Mouse (Mus musculus) ES-E14 (cell line): ENCODE measurements around the gene Zfp687. TPM values are rescaled to one million over a fixed set of nuclear protein-coding genes. Genes with fewer than 3 reads are reported as not detected.

ENCODE experiments used
- DNase-seq: peaks from one replicate; pipeline ENCODE4 v3.0.0-alpha.2; 2013; ENCODE audit warnings: low read depth, low spot score
- H3K27ac ChIP-seq: 2 replicates; pipeline ENCODE4 v1.5.1; 2012; ENCODE audit warnings: low read depth, mild to moderate bottlenecking, low read length, moderate library complexity, mixed read lengths; ENCODE audit not compliant: poor library complexity, insufficient read depth, severe bottlenecking
- H3K36me3 ChIP-seq: 2 replicates; pipeline ENCODE4 v1.6.1; 2012; ENCODE audit warnings: mild to moderate bottlenecking, low read length, moderate library complexity, mixed read lengths; ENCODE audit not compliant: control insufficient read depth, poor library complexity, insufficient read depth, severe bottlenecking
- H3K4me1 ChIP-seq, 2 experiments: fragments of 150-350 bp in 1 of 2; sonication (generic) in 1 of 2; 2 replicates each; pipeline ENCODE4 v1.6.1; 2012; ENCODE audit warnings: low read length in 2 of 2, mild to moderate bottlenecking in 1 of 2, mixed read lengths in 1 of 2; ENCODE audit not compliant: control insufficient read depth in 2 of 2, insufficient read depth in 2 of 2, poor library complexity in 1 of 2
- H3K4me3 ChIP-seq, 2 experiments: fragments of 150-350 bp in 1 of 2; sonication (generic) in 1 of 2; 2 replicates each; pipeline ENCODE4 v1.5.1; 2012; ENCODE audit warnings: low read length in 2 of 2, low read depth in 1 of 2, mild to moderate bottlenecking in 1 of 2, mixed read lengths in 1 of 2; ENCODE audit not compliant: insufficient read depth in 1 of 2, poor library complexity in 1 of 2, severe bottlenecking in 1 of 2
- H3K9ac ChIP-seq: 2 replicates; pipeline ENCODE4 v1.6.1; 2012; ENCODE audit warnings: low read depth, mild to moderate bottlenecking, low read length, mixed read lengths; ENCODE audit not compliant: poor library complexity, insufficient read depth, severe bottlenecking
- H3K9me3 ChIP-seq: fragments of 150-350 bp; sonication (generic); 2 replicates; pipeline ENCODE4 v1.6.1; 2012; ENCODE audit warnings: low read depth, mild to moderate bottlenecking, low read length; ENCODE audit not compliant: control insufficient read depth, insufficient read depth
- CHD2 ChIP-seq: IDR thresholded peaks from 2 replicates; pipeline ENCODE4 v1.6.1; 2014; ENCODE audit warnings: mild to moderate bottlenecking, low read depth, low read length, inconsistent platforms
- HCFC1 ChIP-seq: IDR thresholded peaks from 2 replicates; pipeline ENCODE4 v1.6.1; 2012; ENCODE audit warnings: low read length, inconsistent platforms, borderline replicate concordance; ENCODE audit not compliant: insufficient read depth
- MAFK ChIP-seq: IDR thresholded peaks from 2 replicates; pipeline ENCODE4 v1.6.1; 2014; ENCODE audit warnings: mild to moderate bottlenecking, low read depth, low read length, inconsistent platforms; ENCODE audit not compliant: insufficient read depth
- ZC3H11A ChIP-seq: IDR thresholded peaks from 2 replicates; pipeline ENCODE4 v1.6.1; 2012; ENCODE audit warnings: low read depth, mild to moderate bottlenecking, inconsistent platforms, low read length, borderline replicate concordance
- ZNF384 ChIP-seq: IDR thresholded peaks from 2 replicates; pipeline ENCODE4 v1.6.1; 2012; ENCODE audit warnings: low read depth, low read length, inconsistent platforms
- in situ Hi-C, 2 experiments: fragments of 600-800 bp; cut with MboI; formaldehyde crosslinking; loops; one replicate each; pipeline ENCODE4 v1.15.1; 2025; ENCODE audit warnings: low sequenced_read_pairs in 2 of 2, inconsistent platforms in 1 of 2; ENCODE audit not compliant: unreplicated experiment in 2 of 2
- total RNA-seq: library from RNA; depleted of rRNA; stranded (reverse); fragments of 300-350 nt; gene quantifications from 2 replicates; pipeline ENCODE4 v1.2.3, GENCODE M21; 2012

The Zfp687 gene
- total RNA-seq, 1 experiment: 19.8 TPM

DNA sequence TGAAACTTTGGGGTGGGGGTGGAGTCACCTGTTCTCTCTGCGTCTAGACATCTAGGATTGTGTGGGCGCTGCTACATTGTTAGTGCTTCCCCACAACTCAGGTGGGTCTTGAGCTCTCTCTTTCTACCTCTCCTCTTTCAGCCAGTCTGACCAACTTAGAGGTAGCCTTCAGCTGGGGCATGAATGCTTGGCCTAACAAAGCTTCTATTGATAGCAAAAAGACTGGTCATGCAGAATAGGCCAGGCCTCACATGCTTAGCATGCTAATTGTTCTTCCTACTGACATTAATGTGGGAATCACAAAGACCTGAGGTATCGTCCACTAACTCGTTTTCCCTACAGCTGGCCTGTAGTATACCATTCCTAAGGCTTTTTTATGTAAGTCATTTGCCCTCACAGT lies 12.7 kb downstream of the Zfp687 start:
- H3K9me3 ChIP-seq: no peaks in the 10 kb centered on the region
- peaks cover 0 to 2% of the 10 kb centered on the region in 2 experiments; a peak in 1 of 4 replicates for H3K4me1 ChIP-seq
- in situ Hi-C loops: no loop called here
- no peak for DNase-seq
- no peak overlapping the region for H3K9ac ChIP-seq
- no peak overlapping the region for H3K27ac ChIP-seq
- H3K36me3 ChIP-seq: peaks cover 25% of the 10 kb centered on the region
- H3K4me3 ChIP-seq: no peak overlapping the region
- no peak for TF ChIP-seq ZNF384

DNA sequence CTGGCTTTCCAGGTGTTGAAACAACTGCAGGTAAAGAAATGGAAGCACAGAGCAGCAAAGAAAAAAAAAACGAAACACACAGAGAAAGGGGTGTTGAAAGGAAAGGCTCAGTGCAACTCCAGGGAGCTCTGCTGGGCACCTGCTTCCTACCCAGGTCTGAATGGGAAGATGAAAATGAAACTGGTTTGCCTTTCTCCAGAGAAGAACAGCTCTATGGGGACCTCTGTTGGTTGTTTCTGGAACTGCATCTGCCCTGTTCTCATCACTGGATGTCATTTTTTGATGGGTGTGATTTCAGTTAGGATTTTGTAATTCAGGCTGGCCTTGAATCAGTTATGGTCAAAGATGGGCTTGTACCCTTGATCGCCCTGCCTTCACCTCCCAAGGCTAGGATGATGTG lies 18.3 kb downstream of the Zfp687 start:
- no peaks in the 10 kb centered on the region for H3K4me1 ChIP-seq
- H3K27ac ChIP-seq: no peak overlapping the region
- H3K9ac ChIP-seq: no peak overlapping the region
- no peaks in the 10 kb centered on the region for H3K9me3 ChIP-seq
- TF ChIP-seq ZC3H11A: peak; percentile 54
- no peak for TF ChIP-seq CHD2
- DNase-seq: peak; percentile 51
- peaks cover 16% of the 10 kb centered on the region for H3K36me3 ChIP-seq
- in situ Hi-C loops: no loop called here
- no peak overlapping the region for H3K4me3 ChIP-seq

DNA sequence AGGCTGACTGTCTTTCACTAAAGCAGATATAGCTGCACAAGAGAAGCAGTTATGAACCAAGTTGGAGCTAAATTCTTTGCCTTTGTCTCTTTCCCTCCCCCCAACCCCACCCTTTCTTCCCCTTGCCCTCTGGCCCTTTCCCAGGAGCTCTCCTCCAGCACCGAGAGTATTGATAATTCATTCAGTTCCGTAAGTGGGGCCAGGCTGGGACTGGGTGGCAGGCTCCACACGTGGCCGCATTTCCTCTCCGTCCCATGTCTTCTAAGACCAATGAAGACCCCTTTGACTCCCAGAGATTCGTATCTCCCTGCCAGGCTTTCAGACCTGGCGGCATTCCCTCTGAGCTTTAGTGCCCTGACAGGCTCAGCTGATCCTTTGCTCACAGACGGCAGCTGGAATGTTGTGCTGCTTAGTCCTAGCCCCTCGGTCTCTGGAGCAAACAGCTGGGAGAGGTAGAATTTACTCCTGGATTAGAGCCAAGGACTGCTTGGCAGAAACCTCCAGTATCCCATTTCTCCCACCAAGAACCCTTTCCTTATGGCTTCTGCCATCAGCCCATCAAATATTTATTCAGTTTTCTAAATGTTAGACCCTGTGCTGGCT lies 26.0 kb downstream of the Zfp687 start:
- Histone ChIP-seq H3K4me3 (no peak overlapping the region), H3K9me3 (no peaks in the 10 kb centered on the region), H3K9ac (no peak overlapping the region; the same call in 1 of the 2 replicates), H3K4me1 (peaks cover 0 to 7% of the 10 kb centered on the region in 2 experiments; a peak in 2 of 4 replicates), H3K27ac (no peak overlapping the region), H3K36me3 (peaks cover 8% of the 10 kb centered on the region)
- no peak for DNase-seq
- in situ Hi-C loops: no loop called here
- no peak for TF ChIP-seq CHD2
- no peak for TF ChIP-seq HCFC1
- no peak for TF ChIP-seq ZNF384
- TF ChIP-seq MAFK: no peak
- no peak for TF ChIP-seq ZC3H11A

DNA sequence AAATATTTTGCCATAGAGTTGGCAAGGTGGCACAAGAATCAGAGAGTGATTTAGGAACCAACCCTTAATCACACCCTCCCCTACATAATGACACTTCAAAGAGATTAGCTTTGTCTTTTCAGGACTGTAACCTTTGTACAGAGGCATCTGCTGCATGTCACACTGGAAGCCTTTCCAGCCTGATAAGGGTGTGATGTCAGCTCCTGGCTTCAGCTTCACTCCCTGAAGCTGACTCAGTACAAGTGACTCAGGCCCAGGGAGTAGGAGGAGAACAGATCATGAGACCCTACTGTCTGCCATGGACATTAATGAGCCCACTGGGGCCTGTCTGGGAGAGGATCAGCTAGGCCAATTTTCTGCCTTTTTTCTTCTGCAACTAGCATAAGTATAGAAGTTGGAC lies 27.7 kb downstream of the Zfp687 start:
- peaks cover 9% of the 10 kb centered on the region; the same call in 1 of the 2 replicates for H3K36me3 ChIP-seq

DNA sequence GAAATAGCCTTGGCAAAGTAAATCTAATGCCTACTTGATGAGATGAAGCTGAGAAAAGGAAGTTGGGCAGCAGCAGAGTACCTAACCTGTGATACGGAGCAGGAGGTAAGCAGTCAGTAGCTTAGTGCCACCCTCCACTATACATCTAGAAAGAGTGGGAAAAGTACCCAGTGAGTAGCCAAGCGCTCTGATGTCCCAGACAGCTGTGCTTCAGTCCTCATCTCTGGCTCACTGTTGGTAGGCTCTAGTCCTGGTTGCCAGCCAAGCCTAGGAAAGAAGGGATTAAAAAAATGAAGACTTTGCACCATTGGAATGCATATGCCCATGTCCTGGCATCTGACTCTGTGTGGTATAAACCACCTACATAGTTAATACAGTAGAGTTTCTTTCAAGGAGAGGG lies 29.7 kb downstream of the Zfp687 start:
- Histone ChIP-seq H3K4me1 (peaks cover 0 to 7% of the 10 kb centered on the region in 2 experiments; a peak in 2 of 4 replicates), H3K36me3 (peaks cover 9% of the 10 kb centered on the region; the same call in 1 of the 2 replicates), H3K9ac (no peak overlapping the region), H3K9me3 (no peaks in the 10 kb centered on the region), H3K4me3 (no peak overlapping the region), H3K27ac (no peak overlapping the region)
- TF ChIP-seq ZC3H11A: no peak
- TF ChIP-seq HCFC1: no peak
- no peak for TF ChIP-seq CHD2
- no peak for TF ChIP-seq MAFK
- no peak for TF ChIP-seq ZNF384
- no peak for DNase-seq
- in situ Hi-C loops: no loop called here

More for the DNA sequence above, 27.7 kb downstream of the Zfp687 start:
- no peak for DNase-seq
- Histone ChIP-seq H3K4me1 (peaks cover 0 to 7% of the 10 kb centered on the region in 2 experiments; a peak in 2 of 4 replicates), H3K9ac (no peak overlapping the region), H3K27ac (no peak overlapping the region), H3K4me3 (no peak overlapping the region), H3K9me3 (no peaks in the 10 kb centered on the region)
- in situ Hi-C loops: no loop called here
- TF ChIP-seq MAFK (no peak), CHD2 (no peak), HCFC1 (no peak)
